Mouse (Mus musculus) liver, embryonic 15.5 days (tissue): ENCODE data around the gene Dlgap1. TPM values are rescaled to one million over a fixed set of nuclear protein-coding genes. Genes with fewer than 3 reads are reported as not detected.

Source experiments
- ATAC-seq: fragments of 200-750 bp; cut with Nextera tagmentation; 2 replicates; pipeline ENCODE4 v1.8.0; 2017; ENCODE audit warnings: moderate number of reproducible peaks, mild to moderate bottlenecking, moderate library complexity; ENCODE audit not compliant: insufficient read depth
- H3K27ac ChIP-seq: fragments of 300-500 bp; sonication (generic); replicated peaks from 2 replicates; pipeline ENCODE4 v1.5.1; 2015; ENCODE audit warnings: mild to moderate bottlenecking, inconsistent platforms
- H3K27me3 ChIP-seq: fragments of 300-500 bp; sonication (generic); 2 replicates; pipeline ENCODE4 v1.6.1; 2015; ENCODE audit warnings: mild to moderate bottlenecking, inconsistent platforms
- H3K36me3 ChIP-seq: fragments of 300-500 bp; sonication (generic); replicated peaks from 2 replicates; pipeline ENCODE4 v1.6.1; 2015; ENCODE audit warnings: moderate library complexity, mild to moderate bottlenecking, inconsistent platforms
- H3K4me1 ChIP-seq: fragments of 300-500 bp; sonication (generic); replicated peaks from 2 replicates; pipeline ENCODE4 v1.6.1; 2015; ENCODE audit warnings: inconsistent platforms
- H3K4me2 ChIP-seq: fragments of 300-500 bp; sonication (generic); 2 replicates; pipeline ENCODE4 v1.6.1; 2015; ENCODE audit warnings: moderate library complexity, mild to moderate bottlenecking, inconsistent platforms
- H3K4me3 ChIP-seq: fragments of 300-500 bp; sonication (generic); replicated peaks from 2 replicates; pipeline ENCODE4 v1.5.1; 2015; ENCODE audit warnings: mild to moderate bottlenecking, inconsistent platforms
- H3K9ac ChIP-seq: fragments of 300-500 bp; sonication (generic); 2 replicates; pipeline ENCODE4 v1.6.1; 2015; ENCODE audit warnings: moderate library complexity, mild to moderate bottlenecking, inconsistent platforms
- H3K9me3 ChIP-seq: fragments of 300-500 bp; sonication (generic); replicated peaks from 2 replicates; pipeline ENCODE4 v1.6.1; 2016; ENCODE audit warnings: inconsistent platforms
- WGBS: fragments of 180-500 bp; shearing (Covaris S2); methylation state at CpG from one replicate; pipeline ENCODE4 v1.1.7; 2015; ENCODE audit warnings: mixed read lengths; ENCODE audit not compliant: insufficient replicate concordance; 5-methylcytosine and 5-hydroxymethylcytosine counted together
- polyA plus RNA-seq: library from polyadenylated mRNA; unstranded; fragments of >200 nt; fragmentation: Nextera tagmentation; extraction: Ambion mirVana; gene quantifications from 2 replicates; pipeline ENCODE4 v1.2.1, GENCODE M21; 2015

The Dlgap1 gene
- polyA plus RNA-seq, 1 experiment from 2014 or later: 0.02 TPM

GRCm38 (mm10) chr17:70429746-70430451 is 461.0 kb downstream of the Dlgap1 start:
- H3K9ac ChIP-seq: no peak overlapping the region
- no peak for ATAC-seq

GRCm38 (mm10) chr17:70430452-70430787 is 461.5 kb downstream of the Dlgap1 start:
- H3K27me3 ChIP-seq: no peaks in the 10 kb centered on the region
- no peaks in the 10 kb centered on the region for H3K9me3 ChIP-seq
- no peak overlapping the region for H3K9ac ChIP-seq
- ATAC-seq: no peak
- H3K4me3 ChIP-seq: no peak overlapping the region
- 14% methylated on average over 5 of the region's 5 CpGs for WGBS
- no peaks in the 10 kb centered on the region for H3K36me3 ChIP-seq
- no peaks in the 10 kb centered on the region for H3K4me1 ChIP-seq
- H3K27ac ChIP-seq: no peak overlapping the region
- H3K4me2 ChIP-seq: no peak overlapping the region

More at GRCm38 (mm10) chr17:70429746-70430451, 461.0 kb downstream of the Dlgap1 start:
- Histone ChIP-seq H3K9me3 (no peaks in the 10 kb centered on the region), H3K27ac (no peak overlapping the region), H3K4me1 (no peaks in the 10 kb centered on the region), H3K36me3 (no peaks in the 10 kb centered on the region), H3K27me3 (no peaks in the 10 kb centered on the region), H3K4me2 (no peak overlapping the region), H3K4me3 (no peak overlapping the region)
- WGBS: 13% methylated on average over 17 of the region's 17 CpGs

- 52% methylated on average over 5 of the region's 5 CpGs for WGBS
- H3K27me3 ChIP-seq: no peaks in the 10 kb centered on the region
Observed at GRCm38 (mm10) chr17:70432834-70433233, 464.0 kb downstream of the Dlgap1 start.

GRCm38 (mm10) chr17:70434549-70434948 is 465.7 kb downstream of the Dlgap1 start:
- Histone ChIP-seq H3K9me3 (no peaks in the 10 kb centered on the region), H3K4me1 (no peaks in the 10 kb centered on the region), H3K4me2 (no peak overlapping the region), H3K9ac (no peak overlapping the region), H3K36me3 (no peaks in the 10 kb centered on the region), H3K27ac (no peak overlapping the region), H3K27me3 (no peaks in the 10 kb centered on the region), H3K4me3 (no peak overlapping the region)
- ATAC-seq: no peak
- 68% methylated on average over 6 of the region's 6 CpGs for WGBS

More at GRCm38 (mm10) chr17:70432834-70433233, 464.0 kb downstream of the Dlgap1 start:
- Histone ChIP-seq H3K4me3 (no peak overlapping the region), H3K9me3 (no peaks in the 10 kb centered on the region), H3K4me1 (no peaks in the 10 kb centered on the region), H3K36me3 (no peaks in the 10 kb centered on the region), H3K27ac (no peak overlapping the region), H3K4me2 (no peak overlapping the region), H3K9ac (no peak overlapping the region)
- ATAC-seq: no peak

- WGBS: 69% methylated on average over 6 of the region's 6 CpGs
- H3K9ac ChIP-seq: no peak overlapping the region
- no peak overlapping the region for H3K4me3 ChIP-seq
- no peaks in the 10 kb centered on the region for H3K4me1 ChIP-seq
- H3K27ac ChIP-seq: no peak overlapping the region
- H3K4me2 ChIP-seq: no peak overlapping the region
- ATAC-seq: no peak
- no peaks in the 10 kb centered on the region for H3K36me3 ChIP-seq
- H3K9me3 ChIP-seq: no peaks in the 10 kb centered on the region
- H3K27me3 ChIP-seq: no peaks in the 10 kb centered on the region
Observed at GRCm38 (mm10) chr17:70435612-70436011, 466.7 kb downstream of the Dlgap1 start.

GRCm38 (mm10) chr17:70437229-70437628 is 468.4 kb downstream of the Dlgap1 start:
- Histone ChIP-seq H3K4me3 (no peak overlapping the region), H3K4me1 (no peaks in the 10 kb centered on the region), H3K27me3 (no peaks in the 10 kb centered on the region), H3K36me3 (no peaks in the 10 kb centered on the region), H3K4me2 (no peak overlapping the region), H3K9ac (no peak overlapping the region), H3K9me3 (no peaks in the 10 kb centered on the region), H3K27ac (no peak overlapping the region)
- no peak for ATAC-seq
- 58% methylated on average over 5 of the region's 5 CpGs for WGBS

- WGBS: 72% methylated on average over 14 of the region's 14 CpGs
- Histone ChIP-seq H3K36me3 (no peaks in the 10 kb centered on the region), H3K9me3 (no peaks in the 10 kb centered on the region), H3K9ac (no peak overlapping the region), H3K27me3 (no peaks in the 10 kb centered on the region), H3K4me3 (no peak overlapping the region), H3K4me2 (no peak overlapping the region), H3K27ac (no peak overlapping the region), H3K4me1 (no peaks in the 10 kb centered on the region)
- ATAC-seq: no peak
Observed at GRCm38 (mm10) chr17:70442976-70443375, 474.1 kb downstream of the Dlgap1 start.

GRCm38 (mm10) chr17:70446451-70446850 is 477.6 kb downstream of the Dlgap1 start:
- no peaks in the 10 kb centered on the region for H3K9me3 ChIP-seq
- no peak overlapping the region for H3K27ac ChIP-seq
- no peaks in the 10 kb centered on the region for H3K36me3 ChIP-seq
- H3K4me2 ChIP-seq: no peak overlapping the region
- no peaks in the 10 kb centered on the region for H3K4me1 ChIP-seq
- H3K9ac ChIP-seq: no peak overlapping the region
- no peaks in the 10 kb centered on the region for H3K27me3 ChIP-seq
- 56% methylated on average over 8 of the region's 8 CpGs for WGBS
- no peak overlapping the region for H3K4me3 ChIP-seq
- ATAC-seq: no peak

- H3K4me1 ChIP-seq: no peaks in the 10 kb centered on the region
- H3K9ac ChIP-seq: no peak overlapping the region
- no peak overlapping the region for H3K4me3 ChIP-seq
- H3K27me3 ChIP-seq: no peaks in the 10 kb centered on the region
- WGBS: 50% methylated on average over 7 of the region's 7 CpGs
- no peaks in the 10 kb centered on the region for H3K9me3 ChIP-seq
- no peak overlapping the region for H3K4me2 ChIP-seq
- no peaks in the 10 kb centered on the region for H3K36me3 ChIP-seq
- no peak for ATAC-seq
- H3K27ac ChIP-seq: no peak overlapping the region
Observed at GRCm38 (mm10) chr17:70455036-70455435, 486.2 kb downstream of the Dlgap1 start.

GRCm38 (mm10) chr17:70457103-70457502 is 488.2 kb downstream of the Dlgap1 start:
- Histone ChIP-seq H3K4me3 (no peak overlapping the region), H3K4me2 (no peak overlapping the region), H3K4me1 (no peaks in the 10 kb centered on the region), H3K9me3 (no peaks in the 10 kb centered on the region), H3K27ac (no peak overlapping the region), H3K36me3 (no peaks in the 10 kb centered on the region), H3K27me3 (no peaks in the 10 kb centered on the region), H3K9ac (no peak overlapping the region)
- 57% methylated on average over 1 of the region's 1 CpGs for WGBS
- no peak for ATAC-seq

- no peaks in the 10 kb centered on the region for H3K4me1 ChIP-seq
- H3K4me2 ChIP-seq: no peak overlapping the region
- whole genome bisulfite sequencing: 67% methylated on average over 8 of the region's 8 CpGs
- H3K27me3 ChIP-seq: no peaks in the 10 kb centered on the region
- no peak for ATAC-seq
- no peak overlapping the region for H3K27ac ChIP-seq
- no peak overlapping the region for H3K4me3 ChIP-seq
- no peaks in the 10 kb centered on the region for H3K9me3 ChIP-seq
- H3K36me3 ChIP-seq: no peaks in the 10 kb centered on the region
- no peak overlapping the region for H3K9ac ChIP-seq
Observed at GRCm38 (mm10) chr17:70462231-70462630, 493.4 kb downstream of the Dlgap1 start.
